Mouse (Mus musculus): ENCODE data around the gene Gng12.

The Gng12 gene

DNA sequence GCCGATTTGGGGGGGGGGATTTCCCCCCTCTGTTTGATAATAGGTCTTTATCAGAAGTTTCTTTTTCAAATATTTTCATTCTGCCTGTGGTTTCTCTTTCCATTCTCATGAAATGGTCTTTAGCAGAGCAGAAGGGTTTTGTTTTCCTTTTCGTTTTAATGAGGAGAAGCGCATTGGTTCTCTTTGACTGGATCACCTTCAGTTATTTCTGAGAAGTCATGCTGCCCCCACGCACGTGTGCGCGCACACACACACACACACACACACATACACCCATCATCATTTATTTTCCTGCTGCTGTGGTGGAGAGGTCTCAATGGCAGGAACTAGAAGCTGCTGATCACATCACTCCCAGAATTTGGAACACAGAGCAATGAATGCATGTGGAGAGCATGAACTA is 20.8 kb downstream of the Gng12 start:
- no peak for DNase-seq (ENCODE audit: low read depth, low spot score)

DNA sequence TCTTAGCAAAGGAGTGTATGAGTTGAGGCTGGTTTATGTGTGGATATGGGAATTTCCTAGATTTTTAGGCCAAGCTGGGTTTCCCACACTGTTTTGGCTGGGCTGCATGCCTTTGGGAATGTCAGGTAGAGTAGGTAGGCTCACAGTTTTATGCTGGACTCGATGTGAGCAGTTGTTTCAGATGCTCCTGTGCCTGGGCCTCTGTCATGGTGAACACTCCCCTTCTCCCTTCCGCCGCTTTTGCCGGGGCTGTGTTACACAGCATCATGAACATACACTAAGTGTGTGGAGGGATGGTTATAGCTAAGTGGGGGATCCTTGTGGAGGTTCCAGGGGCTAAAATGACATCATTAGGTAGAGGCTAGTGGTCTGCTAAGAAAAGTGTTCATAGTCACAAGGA is 24.6 kb downstream of the Gng12 start:
- no peak for DNase-seq (ENCODE audit: low read depth, low spot score)

DNA sequence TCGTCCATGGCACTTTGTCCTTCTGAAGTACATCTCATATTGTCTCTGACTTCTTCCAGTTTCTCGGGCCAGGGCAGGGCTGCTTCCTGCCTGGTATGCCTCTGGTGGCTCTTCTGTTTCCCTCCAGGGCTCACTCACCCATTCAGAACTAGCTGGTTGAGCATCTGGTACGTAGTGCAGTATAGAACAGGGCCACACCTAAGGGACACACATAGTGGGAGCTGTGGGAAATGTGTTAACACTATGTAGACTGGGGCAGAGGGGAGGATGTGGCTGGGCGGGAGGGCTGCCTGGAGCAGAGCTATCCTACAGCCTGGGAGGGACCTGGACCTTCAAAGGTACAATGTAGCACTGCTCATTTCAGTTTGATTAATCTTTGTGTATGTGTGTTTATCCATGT is 25.6 kb downstream of the Gng12 start:
- DNase-seq (ENCODE audit: low read depth, low spot score), result no peak

DNA sequence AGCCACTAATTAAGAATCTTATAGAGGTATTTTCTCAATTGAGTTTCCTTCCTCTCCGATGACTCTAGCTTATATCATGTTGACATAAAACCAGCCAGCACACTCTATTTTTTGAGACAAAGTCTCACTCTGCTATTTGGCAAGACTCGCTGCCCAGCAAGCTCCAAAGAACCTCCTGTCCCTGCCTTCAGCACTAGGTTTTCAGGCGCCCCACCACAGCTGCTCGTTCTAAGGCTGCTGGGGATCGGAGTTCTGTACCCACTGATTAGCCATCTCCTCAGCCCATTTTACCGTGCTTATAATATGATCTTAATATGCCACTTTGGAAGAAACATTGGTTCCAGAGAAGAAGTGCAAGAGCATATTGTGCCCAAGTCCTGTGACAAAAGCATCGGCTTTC is 26.3 kb downstream of the Gng12 start:
- DNase-seq (ENCODE audit: low read depth, low spot score), result no peak

DNA sequence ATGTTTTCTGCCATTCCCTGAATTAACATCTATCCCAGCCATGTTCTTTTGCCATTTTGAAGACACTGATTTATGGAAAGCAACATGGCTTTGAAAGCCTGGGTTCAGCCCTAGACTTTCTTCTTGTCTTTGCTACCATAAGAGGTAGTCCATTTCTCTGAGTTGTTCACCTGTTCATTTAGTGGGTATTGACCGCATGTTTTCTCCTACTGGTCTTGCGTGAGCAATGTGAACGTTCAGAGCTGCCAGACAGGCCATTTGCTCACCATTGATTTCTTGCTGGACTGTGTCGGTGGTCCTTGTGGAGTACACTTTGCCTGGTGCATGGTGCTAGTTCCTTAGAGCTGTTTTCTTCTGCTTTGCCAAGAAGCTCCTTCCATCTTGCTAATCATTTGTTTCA is 27.7 kb downstream of the Gng12 start:
- no peak for DNase-seq (ENCODE audit: low read depth, low spot score)

DNA sequence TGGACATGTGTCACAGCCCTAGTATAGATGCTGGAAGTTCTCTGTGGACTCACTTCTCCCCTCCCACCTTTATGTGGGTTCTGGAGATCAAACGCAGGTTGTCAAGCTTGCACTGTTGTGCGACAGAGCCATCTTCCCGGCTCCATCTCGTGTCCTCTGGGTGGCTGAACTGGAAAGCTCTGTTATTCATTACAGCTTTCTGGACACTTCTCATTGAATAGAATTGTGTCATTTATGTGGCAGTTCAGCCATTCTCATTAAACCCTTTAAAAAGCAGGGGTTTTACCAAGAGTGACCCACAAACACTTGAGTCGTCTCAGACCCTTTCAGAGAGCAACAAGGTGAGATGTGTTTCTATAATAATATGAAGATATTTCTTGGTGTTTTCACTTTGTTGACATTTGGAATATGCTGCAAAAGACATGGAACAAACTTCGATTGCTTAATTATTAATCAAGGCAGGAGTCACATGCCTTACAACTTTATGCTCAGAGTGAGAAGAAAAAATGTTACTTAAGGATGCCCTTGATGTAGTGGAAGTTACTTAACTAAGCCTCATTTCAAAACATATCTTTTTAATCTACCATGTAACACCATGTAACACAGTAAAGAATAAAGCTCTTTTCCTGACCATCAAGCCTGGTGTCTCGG is 28.2 kb downstream of the Gng12 start:
- no peak for DNase-seq (ENCODE audit: low read depth, low spot score)

DNA sequence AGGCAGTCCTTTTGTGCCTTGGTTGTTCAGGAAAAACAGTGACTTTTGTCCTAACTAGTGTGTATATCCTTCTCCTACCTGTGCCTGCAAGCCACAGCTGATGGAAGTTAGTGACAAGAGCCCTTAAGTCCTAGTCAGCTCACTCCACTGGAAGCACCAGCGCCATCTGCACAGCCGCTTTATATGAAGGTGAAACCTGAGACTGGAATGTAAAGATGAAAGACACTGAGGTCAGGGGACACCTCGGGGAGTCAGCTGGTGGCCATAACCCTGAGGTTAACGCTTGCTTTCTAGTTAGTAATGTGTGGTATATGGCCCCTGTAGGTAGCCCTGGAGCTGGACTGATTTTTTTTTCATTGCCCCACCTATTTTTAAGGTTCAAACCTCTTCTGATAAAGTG is 30.1 kb downstream of the Gng12 start:
- no peak for DNase-seq (ENCODE audit: low read depth, low spot score)

DNA sequence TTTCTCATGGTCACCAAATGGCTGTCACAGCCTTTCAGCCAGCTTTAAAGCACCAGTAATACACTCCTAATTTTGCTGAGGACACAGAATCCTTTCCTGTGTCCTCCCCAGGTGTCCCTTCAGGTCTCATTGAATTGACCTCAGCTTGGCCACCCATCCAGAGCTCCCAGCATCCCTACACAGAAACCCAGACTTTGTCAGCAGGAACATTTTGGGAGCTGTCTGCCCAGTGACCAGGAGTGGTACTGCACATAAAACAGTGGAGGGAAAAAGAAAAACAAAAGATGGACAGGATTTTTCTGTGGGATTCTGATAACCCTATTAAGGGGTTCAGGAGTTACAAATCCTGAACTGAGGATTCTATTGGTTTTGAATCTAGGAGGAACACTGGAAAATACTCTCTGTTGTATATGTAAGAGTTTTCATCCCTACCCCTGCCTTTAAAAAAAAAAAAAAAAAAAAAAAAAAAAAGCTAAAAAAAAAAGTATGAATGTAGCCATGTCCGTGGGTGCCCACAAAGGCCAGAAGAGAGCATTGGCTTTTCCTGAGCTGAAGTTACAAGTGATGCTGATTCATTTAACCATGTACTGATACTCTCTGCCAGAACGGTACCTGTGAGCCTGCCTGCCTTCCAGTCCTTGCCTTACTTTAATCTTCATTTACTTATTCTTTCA is 32.9 kb downstream of the Gng12 start:
- no peak for DNase-seq (ENCODE audit: low read depth, low spot score)

DNA sequence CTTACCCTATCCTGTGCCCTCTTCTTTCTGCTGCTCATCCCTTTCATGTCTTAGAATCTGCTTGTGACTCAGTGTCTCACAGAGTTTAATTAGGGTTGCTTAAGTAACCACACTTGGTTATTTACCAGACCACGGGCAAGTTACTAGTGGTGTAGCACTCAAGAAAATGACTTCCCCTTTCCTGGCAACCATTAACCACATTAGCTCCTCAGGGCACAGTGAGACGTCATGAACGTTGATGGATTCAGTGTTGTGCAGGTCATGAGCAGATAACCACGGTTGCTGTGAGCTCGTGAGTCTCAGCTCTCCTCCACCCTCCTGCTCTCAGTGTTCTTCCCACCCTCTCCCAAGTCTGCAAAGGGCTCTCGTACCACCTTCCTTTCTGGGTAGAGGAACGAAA is 33.5 kb downstream of the Gng12 start:
- no peak for DNase-seq (ENCODE audit: low read depth, low spot score)

DNA sequence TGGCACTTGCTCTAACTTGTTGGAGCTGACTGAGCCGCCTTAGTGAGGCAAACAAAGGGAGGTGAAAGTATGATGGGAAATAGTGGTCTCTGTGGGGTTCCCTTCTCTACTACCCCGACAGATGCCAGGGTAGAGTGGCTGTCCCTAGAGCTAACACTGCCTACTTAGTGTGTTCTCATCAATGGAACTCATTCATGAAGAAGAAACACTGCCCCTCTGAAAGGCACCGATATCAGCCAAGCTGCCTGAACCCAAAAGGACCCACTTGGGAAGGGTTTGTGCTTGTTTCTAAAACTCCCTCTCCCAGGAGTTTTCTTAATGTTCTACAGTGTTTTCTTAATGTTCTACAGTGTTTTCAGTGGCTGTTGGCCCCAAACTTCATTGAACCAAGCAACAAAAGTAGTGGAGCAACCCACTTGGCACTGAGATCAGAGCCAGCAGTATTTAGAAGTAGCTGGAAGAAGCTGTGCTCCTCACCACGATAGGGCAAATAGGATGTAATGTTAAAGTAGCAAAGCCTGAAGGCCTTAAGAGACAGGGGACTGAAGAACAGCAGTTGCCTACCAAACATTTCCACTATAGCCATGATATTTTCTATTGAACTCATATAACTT is 36.1 kb downstream of the Gng12 start:
- DNase-seq (ENCODE audit: low read depth, low spot score), result no peak

DNA sequence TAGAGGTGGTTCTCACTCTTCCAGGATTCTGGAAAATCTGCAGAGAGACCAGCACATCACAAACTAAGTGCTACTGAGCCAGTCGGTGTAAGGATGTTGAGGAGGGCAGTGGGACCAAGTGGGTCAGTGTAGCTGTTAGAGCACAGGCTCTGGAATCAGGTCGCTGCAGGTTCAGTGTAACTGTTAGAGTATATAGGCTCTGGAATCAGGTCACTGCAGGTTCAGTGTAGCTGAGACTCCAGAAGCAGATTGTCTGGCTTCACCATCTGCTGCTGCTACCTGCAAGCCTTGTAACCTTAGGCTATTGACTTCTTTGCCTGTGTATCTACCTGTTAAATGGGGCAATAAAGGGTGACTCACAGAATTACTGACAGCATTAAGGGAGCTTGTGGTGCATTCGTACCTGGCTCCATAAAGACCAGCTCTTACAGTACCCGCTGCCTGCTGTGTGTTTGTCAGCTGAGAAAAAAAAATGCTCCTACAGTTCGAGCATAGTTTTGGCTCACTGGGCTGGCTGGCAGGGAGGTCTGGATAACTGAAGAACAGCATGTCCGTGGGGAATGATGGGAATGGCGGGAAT is 44.5 kb downstream of the Gng12 start:
- DNase-seq (ENCODE audit: low read depth, low spot score), result no peak

DNA sequence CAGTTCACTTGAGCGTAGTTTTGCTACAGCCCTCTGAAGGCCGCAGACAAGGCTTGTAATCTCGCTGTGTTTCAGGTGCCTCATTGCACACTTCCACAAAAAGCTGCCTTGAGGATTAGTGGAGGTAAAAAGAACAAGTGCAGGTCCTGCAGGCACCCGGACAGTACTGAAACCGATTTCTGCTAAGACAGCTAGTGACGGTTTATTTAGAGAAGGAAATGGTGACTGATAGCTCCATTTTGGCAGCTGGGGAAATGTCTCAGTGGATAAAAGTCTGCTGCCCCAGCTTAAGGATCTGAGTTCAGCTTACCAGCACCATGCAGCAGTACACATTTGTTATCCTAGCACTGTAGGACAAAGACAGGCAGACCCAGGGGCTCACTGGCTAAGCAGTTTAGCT is 45.6 kb downstream of the Gng12 start:
- DNase-seq (ENCODE audit: low read depth, low spot score), result no peak

DNA sequence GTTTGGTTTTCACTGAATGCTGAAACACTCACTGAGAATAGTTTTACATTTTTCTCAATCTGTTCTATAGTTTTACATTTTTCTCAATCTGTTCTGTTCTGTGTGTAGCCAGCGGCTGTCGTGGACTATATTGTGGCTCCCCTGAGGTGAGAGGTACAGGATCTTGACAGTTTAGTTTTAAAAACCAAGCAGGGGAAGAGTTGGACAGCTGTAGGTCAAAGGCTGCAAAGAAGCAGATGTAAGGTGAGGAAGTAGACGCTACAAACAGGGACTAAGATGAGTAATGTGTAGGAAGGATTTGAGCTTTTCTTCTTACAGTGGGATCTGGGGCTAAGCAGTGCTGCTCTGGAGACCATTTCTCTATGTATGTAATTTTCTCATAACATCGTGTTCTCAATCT is 46.6 kb downstream of the Gng12 start:
- DNase-seq (ENCODE audit: low read depth, low spot score), result no peak

DNA sequence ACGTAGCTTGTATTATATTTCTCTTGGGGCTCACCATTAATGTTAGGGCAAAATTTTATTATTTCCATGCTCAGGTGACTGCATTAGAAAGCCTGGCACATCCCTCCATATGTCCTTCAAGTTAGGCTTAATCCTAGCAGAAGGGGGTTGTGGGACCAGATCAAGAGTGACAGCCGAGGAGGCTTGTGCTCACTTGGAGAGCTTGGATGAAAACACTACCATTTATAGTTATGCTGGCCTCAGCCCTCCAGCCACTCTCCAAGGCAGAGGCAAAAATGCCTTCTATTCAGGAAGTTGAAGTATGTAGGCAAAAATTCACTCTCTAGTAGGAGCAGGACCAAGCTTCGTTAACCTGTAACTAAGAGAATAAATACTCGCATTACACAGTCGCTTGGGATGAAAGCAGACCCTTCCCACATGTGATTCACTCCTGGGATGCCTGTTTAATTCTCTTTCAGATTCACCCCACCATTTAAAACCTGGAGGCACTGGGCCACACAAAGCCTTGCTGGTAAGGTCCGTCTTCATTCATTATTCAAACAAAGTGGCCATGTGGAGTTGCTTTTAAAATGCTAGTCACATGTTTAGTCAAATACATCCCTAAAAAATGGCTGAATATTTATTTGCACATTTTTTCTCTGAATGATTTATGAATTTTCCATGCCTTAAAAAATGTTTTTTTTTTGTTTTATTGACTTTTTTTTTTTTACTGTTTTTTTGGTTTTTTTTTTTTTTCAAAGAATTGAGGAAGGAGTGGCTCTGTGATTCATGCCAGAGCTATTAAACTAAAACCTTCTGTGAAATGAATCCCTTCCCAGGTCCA is 47.4 kb downstream of the Gng12 start:
- no peak for DNase-seq (ENCODE audit: low read depth, low spot score)

DNA sequence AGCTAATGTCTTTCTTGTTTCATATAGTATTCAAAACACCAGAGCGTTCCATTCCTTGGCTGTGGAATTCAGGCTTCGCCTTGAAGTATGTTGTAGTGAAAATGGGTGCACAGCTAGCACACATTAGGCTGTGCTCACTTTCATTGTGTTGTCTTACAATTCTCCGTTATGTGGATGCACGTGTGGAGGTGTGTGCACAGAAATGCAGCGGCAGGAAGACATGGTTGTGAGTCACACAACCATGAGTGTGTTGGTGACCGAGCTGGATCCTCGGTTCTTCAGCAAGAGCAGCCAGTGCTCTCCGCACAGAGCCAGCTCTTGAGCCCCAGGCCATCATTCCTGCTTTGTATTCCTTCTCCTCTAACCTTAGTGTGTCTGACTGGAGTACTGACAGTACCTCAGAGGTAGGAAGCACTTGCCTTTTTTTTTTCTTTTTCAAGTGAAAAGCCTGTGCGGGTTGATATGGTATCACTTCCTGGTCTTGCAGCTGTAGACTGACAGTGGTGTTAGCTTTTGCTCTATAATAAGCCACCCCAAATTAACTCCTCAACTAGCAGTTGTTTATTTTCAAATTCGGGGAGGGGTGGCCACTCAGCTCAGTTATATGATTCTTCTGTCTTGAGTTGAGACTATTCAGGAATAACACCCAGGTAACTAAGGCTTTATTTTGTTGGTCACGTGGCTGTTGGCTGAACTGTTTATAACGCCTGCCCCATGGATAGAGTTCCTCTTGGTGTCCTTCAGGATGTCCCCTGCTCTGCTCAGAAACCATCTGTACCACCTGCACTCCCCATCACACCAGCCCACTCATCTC is 48.2 kb downstream of the Gng12 start:
- DNase-seq (ENCODE audit: low read depth, low spot score), result no peak

DNA sequence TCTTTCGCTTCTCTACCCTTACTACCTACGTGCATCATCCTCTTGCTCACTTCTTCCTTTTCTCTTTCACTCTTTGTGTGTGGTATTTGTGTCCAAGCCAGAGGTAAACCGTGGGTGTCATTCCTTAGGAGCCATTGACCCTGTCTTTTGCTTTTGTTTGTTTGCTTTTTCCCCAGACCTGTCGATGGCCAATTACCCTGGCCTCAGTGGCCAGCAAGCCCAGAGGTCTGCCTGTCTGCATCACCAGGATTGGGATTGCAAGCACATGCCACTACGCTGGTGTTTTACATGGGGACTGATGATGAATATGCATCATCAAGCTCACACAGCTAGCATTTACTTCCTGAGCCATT is 48.8 kb downstream of the Gng12 start:
- no peak for DNase-seq (ENCODE audit: low read depth, low spot score)

DNA sequence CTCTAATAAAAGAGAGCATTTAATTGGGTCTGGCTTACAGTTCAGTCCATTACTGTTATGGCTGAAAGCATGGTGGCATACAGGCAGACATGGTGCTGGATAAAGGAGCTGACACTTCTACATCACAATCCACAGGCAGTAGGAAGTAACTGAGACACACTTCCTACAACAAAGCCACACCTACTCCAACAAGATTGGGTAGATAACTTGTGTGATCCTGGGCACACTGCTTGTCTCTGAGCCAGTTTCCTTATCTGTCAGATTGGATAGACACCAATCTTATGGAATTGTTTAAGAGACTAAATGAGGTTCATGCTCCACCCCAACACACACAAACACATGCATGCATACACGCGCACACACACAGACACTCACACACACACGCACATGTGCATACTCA is 51.9 kb downstream of the Gng12 start:
- DNase-seq (ENCODE audit: low read depth, low spot score), result no peak

DNA sequence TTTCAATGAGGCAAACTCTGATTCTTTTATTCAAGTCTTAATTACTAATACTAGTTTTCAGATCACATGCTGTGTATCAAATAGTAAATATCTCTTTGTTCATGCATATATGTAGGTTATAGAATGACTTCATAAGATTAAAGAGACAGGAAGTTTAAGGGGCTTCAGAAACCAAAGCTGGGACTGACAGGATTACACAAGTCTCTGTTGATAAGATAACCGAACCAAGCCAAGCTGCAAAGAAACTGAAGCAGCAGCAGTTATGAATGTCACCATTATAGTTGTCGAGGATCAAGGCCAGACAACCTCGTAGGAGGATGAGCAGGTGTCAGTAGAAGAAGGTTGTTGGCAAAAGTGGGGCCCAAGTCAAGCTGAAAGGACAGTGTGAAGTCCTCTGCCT is 52.7 kb downstream of the Gng12 start:
- DNase-seq (ENCODE audit: low read depth, low spot score), result no peak

DNA sequence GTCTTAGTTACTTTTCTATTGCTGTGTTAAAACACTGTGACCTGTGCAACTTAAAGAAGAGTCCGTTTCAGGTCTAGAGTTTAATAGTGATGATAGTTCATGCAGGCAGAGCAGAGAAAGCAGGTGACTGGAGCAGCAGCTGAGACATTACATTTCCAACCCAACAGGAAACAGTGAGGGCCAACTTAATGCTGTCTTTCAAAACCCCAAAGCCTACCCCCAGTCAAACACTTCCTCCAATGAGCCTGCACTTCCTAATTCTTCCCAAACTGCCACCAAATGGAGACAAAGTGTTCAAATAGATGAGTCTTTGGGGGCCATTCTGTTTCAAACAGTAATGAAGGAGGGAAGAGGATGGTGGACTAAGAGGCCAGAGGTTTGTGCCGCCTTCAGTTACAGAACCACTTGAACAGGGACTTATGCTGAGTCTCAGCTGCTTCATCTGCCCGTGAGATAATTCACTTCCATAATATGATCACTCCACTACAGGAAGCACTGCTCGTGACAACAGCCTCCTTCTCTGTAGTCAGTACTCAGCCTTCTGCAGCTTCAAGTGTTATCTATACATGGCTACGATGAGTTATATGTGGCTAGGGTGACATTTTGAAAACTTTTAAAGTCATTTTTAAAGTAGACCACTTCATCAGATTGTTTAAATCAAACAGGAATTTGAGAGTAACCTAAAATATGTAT is 55.7 kb downstream of the Gng12 start:
- DNase-seq (ENCODE audit: low read depth, low spot score), result no peak

DNA sequence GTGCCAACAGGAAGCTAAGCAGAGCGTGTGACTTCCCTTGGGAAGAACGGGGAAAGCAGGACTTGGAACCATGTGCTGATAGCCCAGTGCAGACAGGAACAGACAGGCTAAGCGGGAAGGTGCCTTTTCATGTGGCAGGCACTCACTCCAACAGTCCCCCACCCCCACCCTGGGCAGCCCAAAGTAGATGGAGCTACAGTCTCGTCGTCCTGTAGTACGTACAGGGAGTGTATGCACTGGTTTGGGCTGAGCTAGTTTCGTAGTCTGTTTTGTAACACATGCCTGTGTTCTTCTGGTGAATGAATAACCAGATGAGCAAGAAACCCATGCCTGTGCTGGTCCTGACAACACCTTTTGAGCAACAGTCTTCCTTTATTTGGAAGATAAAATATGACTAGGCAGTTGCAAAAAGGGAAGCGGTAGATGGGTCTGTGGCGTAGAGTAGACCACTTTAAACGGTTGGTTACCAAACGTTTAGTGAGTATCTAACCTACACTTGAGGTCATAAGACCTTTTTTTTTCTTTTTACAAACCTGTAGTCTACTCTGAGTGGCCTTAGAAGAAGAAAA is 57.8 kb downstream of the Gng12 start:
- no peak for DNase-seq (ENCODE audit: low read depth, low spot score)
